Mouse (Mus musculus): ENCODE results near the gene Oprl1. TPM values are rescaled to one million over a fixed set of nuclear protein-coding genes. Genes with fewer than 3 reads are reported as not detected.

Gene Oprl1
- total and polyA plus RNA-seq, 3 experiments, result not detected

- H3K9ac ChIP-seq (ENCODE audit: low read depth, low read length), result no peak overlapping the region
- no peak overlapping the region for H3K4me3 ChIP-seq
- H3K4me1 ChIP-seq (ENCODE audit: control insufficient read depth, insufficient read depth, low read length), result peaks cover 20% of the 10 kb centered on the region
- no peaks in the 10 kb centered on the region for H3K79me2 ChIP-seq (replicated peaks; ENCODE audit: control insufficient read depth, insufficient read depth, low read length)
- H3K27me3 ChIP-seq (ENCODE audit: control insufficient read depth, insufficient read depth, low read length), result no peaks in the 10 kb centered on the region
- peak in 1 of 2 experiments; percentile 51 for DNase-seq
- no peaks in the 10 kb centered on the region for H3K36me3 ChIP-seq (ENCODE audit: control insufficient read depth, insufficient read depth, low read length)
- intact Hi-C loops (cut with DNase I), result loop anchor here (1.0 to 10.0 kb wide), 3 partner anchors 18 to 403 kb away; no protein-coding TSS in a partner anchor
- H3K27ac ChIP-seq, result peak overlapping the region; percentile 82
- TF ChIP-seq EP300 (IDR thresholded peaks at IDR 0.05; ENCODE audit: insufficient read depth, low read depth, low read length) (no peak), CTCF (IDR thresholded peaks at IDR 0.05) (no peak), POLR2A (IDR thresholded peaks at IDR 0.05; ENCODE audit: insufficient read depth, low read depth, low read length) (no peak)
- 34% methylated on average over 3 of the region's 3 CpGs for WGBS
Observed at GRCm38 (mm10) chr2:181677755-181678098, 37.1 kb upstream of the Oprl1 start.

GRCm38 (mm10) chr2:181678780-181679179 is 36.0 kb upstream of the Oprl1 start:
- no peak for TF ChIP-seq POLR2A (IDR thresholded peaks at IDR 0.05; ENCODE audit: insufficient read depth, low read depth, low read length)
- peak; percentile 96 for TF ChIP-seq EP300 (IDR thresholded peaks at IDR 0.05; ENCODE audit: insufficient read depth, low read depth, low read length)
- peak; percentile 100; the same call in 1 of the 2 replicates for TF ChIP-seq CTCF (IDR thresholded peaks at IDR 0.05)
- H3K27ac ChIP-seq, result peak overlapping the region; percentile 82
- intact Hi-C loops (cut with DNase I), result loop anchor here (1.0 to 10.0 kb wide), 3 partner anchors 19 to 404 kb away; no protein-coding TSS in a partner anchor

GRCm38 (mm10) chr2:181679951-181680715 is 34.7 kb upstream of the Oprl1 start, which contains the start of gene Tcea2:
Tcea2 (plus strand) TSS chr2:181680310.
- under 1% methylated on average over 69 of the region's 69 CpGs for WGBS
- Histone ChIP-seq H3K79me2 (replicated peaks; ENCODE audit: control insufficient read depth, insufficient read depth, low read length) (no peaks in the 10 kb centered on the region), H3K4me3 (peak within 1 kb of the TSS; percentile 76), H3K4me1 (ENCODE audit: control insufficient read depth, insufficient read depth, low read length) (peaks cover 7% of the 10 kb centered on the region), H3K9ac (ENCODE audit: low read depth, low read length) (peak within 1 kb of the TSS; percentile 88), H3K27ac (peak within 1 kb of the TSS; percentile 85), H3K36me3 (ENCODE audit: control insufficient read depth, insufficient read depth, low read length) (no peaks in the 10 kb centered on the region), H3K27me3 (ENCODE audit: control insufficient read depth, insufficient read depth, low read length) (no peaks in the 10 kb centered on the region)
- DNase-seq, result peak; percentile 84 to 85
- TF ChIP-seq EP300 (IDR thresholded peaks at IDR 0.05; ENCODE audit: insufficient read depth, low read depth, low read length) (no peak), CTCF (IDR thresholded peaks at IDR 0.05) (peak; percentile 65), POLR2A (IDR thresholded peaks at IDR 0.05; ENCODE audit: insufficient read depth, low read depth, low read length) (peak; percentile 62)
- intact Hi-C loops (cut with DNase I), result loop anchor here (2.0 to 10.0 kb wide), 4 partner anchors 38 to 405 kb away; partner anchors contain the start of gene Dnajc5

More at GRCm38 (mm10) chr2:181678780-181679179, 36.0 kb upstream of the Oprl1 start:
- DNase-seq, result peak; percentile 79 to 84
- H3K36me3 ChIP-seq (ENCODE audit: control insufficient read depth, insufficient read depth, low read length), result no peaks in the 10 kb centered on the region
- peaks cover 17% of the 10 kb centered on the region for H3K4me1 ChIP-seq (ENCODE audit: control insufficient read depth, insufficient read depth, low read length)
- WGBS, result 30% methylated on average over 1 of the region's 1 CpGs
- H3K4me3 ChIP-seq, result no peak overlapping the region
- no peaks in the 10 kb centered on the region for H3K79me2 ChIP-seq (replicated peaks; ENCODE audit: control insufficient read depth, insufficient read depth, low read length)
- H3K9ac ChIP-seq (ENCODE audit: low read depth, low read length), result no peak overlapping the region
- no peaks in the 10 kb centered on the region for H3K27me3 ChIP-seq (ENCODE audit: control insufficient read depth, insufficient read depth, low read length)

DNA sequence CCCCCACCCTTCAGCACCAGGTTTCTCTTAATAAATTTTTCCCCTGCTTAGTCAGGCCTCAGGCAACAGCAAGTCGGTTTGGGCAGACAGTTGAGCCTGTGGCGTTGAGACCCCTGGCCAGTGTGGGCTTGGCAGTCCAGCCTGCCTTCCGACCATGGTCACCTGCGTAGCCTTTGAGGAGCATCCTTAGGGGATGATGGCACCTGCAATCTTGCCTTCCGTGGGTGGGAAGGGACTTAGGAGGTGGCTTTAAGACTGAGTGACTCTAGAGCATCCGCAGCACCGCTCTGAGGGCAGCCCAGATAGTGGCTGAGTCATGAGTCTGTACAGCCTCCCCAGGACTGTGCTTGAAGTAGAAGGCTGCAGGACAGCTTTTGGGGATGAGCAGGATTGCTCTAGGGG is 34.1 kb upstream of the Oprl1 start:
- H3K9ac ChIP-seq (ENCODE audit: low read depth, low read length), result peak overlapping the region; percentile 88
- TF ChIP-seq CTCF (IDR thresholded peaks at IDR 0.05), result no peak
- no peak for TF ChIP-seq POLR2A (IDR thresholded peaks at IDR 0.05; ENCODE audit: insufficient read depth, low read depth, low read length)
- TF ChIP-seq EP300 (IDR thresholded peaks at IDR 0.05; ENCODE audit: insufficient read depth, low read depth, low read length), result no peak
- intact Hi-C loops (cut with DNase I), result loop anchor here (5.0 kb wide), 2 partner anchors 38 to 158 kb away; partner anchors contain the start of gene Dnajc5
- H3K27me3 ChIP-seq (ENCODE audit: control insufficient read depth, insufficient read depth, low read length), result no peaks in the 10 kb centered on the region
- 18% methylated on average over 7 of the region's 7 CpGs for WGBS
- H3K36me3 ChIP-seq (ENCODE audit: control insufficient read depth, insufficient read depth, low read length), result no peaks in the 10 kb centered on the region
- H3K4me1 ChIP-seq (ENCODE audit: control insufficient read depth, insufficient read depth, low read length), result peaks cover 7% of the 10 kb centered on the region
- no peaks in the 10 kb centered on the region for H3K79me2 ChIP-seq (replicated peaks; ENCODE audit: control insufficient read depth, insufficient read depth, low read length)
- peak overlapping the region; percentile 76 for H3K4me3 ChIP-seq
- peak overlapping the region; percentile 85; the same call in 1 of the 2 replicates for H3K27ac ChIP-seq
- DNase-seq, result no peak

DNA sequence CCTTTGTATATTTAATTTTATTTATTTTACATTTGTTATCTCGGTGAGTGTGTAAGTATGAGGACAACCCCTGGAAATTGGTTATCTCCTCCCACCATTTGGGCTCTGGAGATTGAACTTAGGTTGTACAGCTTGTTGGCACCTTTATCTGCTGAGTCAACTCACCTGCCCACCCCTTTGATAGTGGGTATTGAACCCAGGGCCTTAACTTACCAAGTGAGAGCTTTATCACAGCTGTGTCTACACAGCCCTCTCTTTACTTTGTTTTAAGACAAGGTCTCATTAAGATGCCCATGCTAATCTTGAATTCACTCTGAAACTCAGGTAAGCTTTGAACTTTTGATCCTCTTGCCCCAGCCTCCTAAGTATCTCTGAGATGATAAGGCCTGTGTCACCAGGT is 32.8 kb upstream of the Oprl1 start:
- H3K36me3 ChIP-seq (ENCODE audit: control insufficient read depth, insufficient read depth, low read length), result no peaks in the 10 kb centered on the region
- TF ChIP-seq CTCF (IDR thresholded peaks at IDR 0.05), result no peak
- TF ChIP-seq EP300 (IDR thresholded peaks at IDR 0.05; ENCODE audit: insufficient read depth, low read depth, low read length), result no peak
- TF ChIP-seq POLR2A (IDR thresholded peaks at IDR 0.05; ENCODE audit: insufficient read depth, low read depth, low read length), result no peak
- H3K27ac ChIP-seq, result no peak overlapping the region
- intact Hi-C loops (cut with DNase I), result loop anchor here (5.0 kb wide), 2 partner anchors 40 to 160 kb away; partner anchors contain the start of gene Dnajc5
- H3K79me2 ChIP-seq (replicated peaks; ENCODE audit: control insufficient read depth, insufficient read depth, low read length), result no peaks in the 10 kb centered on the region
- no peaks in the 10 kb centered on the region for H3K27me3 ChIP-seq (ENCODE audit: control insufficient read depth, insufficient read depth, low read length)
- no peak overlapping the region for H3K9ac ChIP-seq (ENCODE audit: low read depth, low read length)
- H3K4me3 ChIP-seq, result no peak overlapping the region
- DNase-seq, result no peak
- WGBS, result 73% methylated on average over 1 of the region's 1 CpGs
- H3K4me1 ChIP-seq (ENCODE audit: control insufficient read depth, insufficient read depth, low read length), result peaks cover 5% of the 10 kb centered on the region

DNA sequence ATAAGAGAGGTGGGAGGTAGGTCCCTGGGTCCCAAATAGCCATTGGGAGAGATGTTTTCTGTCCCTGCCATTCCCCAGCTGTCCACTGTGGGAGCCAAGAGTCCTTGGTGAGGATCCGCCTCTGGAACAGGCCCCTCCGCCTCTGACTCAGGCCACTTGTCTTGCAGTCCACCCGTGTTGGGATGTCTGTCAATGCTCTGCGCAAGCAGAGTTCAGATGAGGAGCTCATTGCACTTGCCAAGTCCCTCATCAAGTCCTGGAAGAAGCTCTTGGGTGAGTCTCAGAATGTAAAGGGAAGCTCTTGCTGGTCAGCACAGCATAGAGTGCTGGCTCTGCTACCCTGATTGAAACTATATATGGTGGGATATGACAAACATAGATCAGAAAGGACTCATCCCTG is 31.4 kb upstream of the Oprl1 start:
- intact Hi-C loops (cut with DNase I), result loop anchor here (5.0 kb wide), 2 partner anchors 41 to 161 kb away; partner anchors contain the start of gene Dnajc5
- no peak overlapping the region for H3K4me3 ChIP-seq
- 65% methylated on average over 4 of the region's 4 CpGs for WGBS
- no peak overlapping the region for H3K9ac ChIP-seq (ENCODE audit: low read depth, low read length)
- H3K79me2 ChIP-seq (replicated peaks; ENCODE audit: control insufficient read depth, insufficient read depth, low read length), result no peaks in the 10 kb centered on the region
- H3K27ac ChIP-seq, result no peak overlapping the region
- peaks cover 4% of the 10 kb centered on the region for H3K4me1 ChIP-seq (ENCODE audit: control insufficient read depth, insufficient read depth, low read length)
- TF ChIP-seq CTCF (IDR thresholded peaks at IDR 0.05) (no peak), POLR2A (IDR thresholded peaks at IDR 0.05; ENCODE audit: insufficient read depth, low read depth, low read length) (no peak), EP300 (IDR thresholded peaks at IDR 0.05; ENCODE audit: insufficient read depth, low read depth, low read length) (no peak)
- H3K36me3 ChIP-seq (ENCODE audit: control insufficient read depth, insufficient read depth, low read length), result no peaks in the 10 kb centered on the region
- H3K27me3 ChIP-seq (ENCODE audit: control insufficient read depth, insufficient read depth, low read length), result no peaks in the 10 kb centered on the region
- DNase-seq, result peak in 1 of 2 experiments; percentile 18

Measured in heart, adult 2 months (tissue).